Mouse (Mus musculus) layer of hippocampus, postnatal 10 days (tissue): ENCODE results near the gene Eddm3b. TPM values are rescaled to one million over a fixed set of nuclear protein-coding genes. Genes with fewer than 3 reads are reported as not detected.

Experiments used
- DNase-seq, 2 experiments: peaks; one replicate each; pipeline ENCODE4 v3.0.0; 2021; ENCODE audit warnings: low spot score in 2 of 2
- total RNA-seq, 2 experiments: library from RNA; stranded (reverse); gene quantifications; 2 replicates each; pipeline ENCODE4 v1.2.3; 2021

Gene Eddm3b
- total RNA-seq, 2 experiments from 2014 or later = not detected

GRCm38 (mm10) chr14:51094096-51094875, 19.9 kb upstream of the Eddm3b start:
- DNase-seq = peak in 1 of 2 experiments; percentile 37

DNA sequence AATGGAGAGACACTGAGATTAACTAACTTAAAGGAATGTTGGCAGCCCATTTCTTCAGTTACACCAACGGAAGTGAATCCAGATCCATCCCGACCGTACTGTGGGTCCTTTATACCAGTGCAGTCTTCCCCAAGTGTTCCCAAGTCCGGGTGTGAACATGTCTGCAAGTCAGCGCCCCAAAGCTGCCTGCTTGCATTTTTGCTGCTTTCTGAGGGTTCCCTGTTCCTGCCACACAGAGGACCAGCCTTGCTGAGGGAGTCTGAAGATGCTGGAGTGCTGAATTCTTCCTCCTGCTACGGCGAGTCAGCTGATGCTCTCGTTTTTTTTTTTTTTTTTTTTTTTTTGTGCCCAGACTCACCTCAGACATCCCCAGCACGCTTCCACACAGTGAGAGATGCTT, 19.3 kb upstream of the Eddm3b start:
- no peak for DNase-seq

GRCm38 (mm10) chr14:51095736-51096524, 18.3 kb upstream of the Eddm3b start:
- no peak for DNase-seq

GRCm38 (mm10) chr14:51098300-51098699, 15.9 kb upstream of the Eddm3b start:
- peak; percentile 85 to 87 for DNase-seq

DNA sequence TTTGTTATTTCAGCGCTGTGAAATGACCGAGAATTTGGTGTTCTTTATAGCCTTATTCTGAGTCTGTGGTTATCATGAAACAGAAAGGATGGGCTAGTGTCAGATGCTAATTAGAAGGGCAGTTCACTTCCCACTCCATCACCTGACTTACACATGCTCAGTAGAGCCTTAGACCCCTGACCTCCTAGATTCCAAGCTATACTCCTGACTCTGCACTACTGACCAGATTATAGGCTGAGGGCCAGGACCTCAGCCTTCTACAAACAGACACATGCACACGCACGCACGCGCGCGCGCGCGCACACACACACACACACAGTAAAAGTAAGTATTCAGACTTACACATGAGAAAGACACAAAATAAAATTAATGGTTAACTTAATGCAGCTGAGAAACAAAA, 15.3 kb upstream of the Eddm3b start:
- DNase-seq = no peak

- DNase-seq = no peak
Observed at GRCm38 (mm10) chr14:51101284-51101683, 12.9 kb upstream of the Eddm3b start.

GRCm38 (mm10) chr14:51103217-51103616, 11.0 kb upstream of the Eddm3b start:
- DNase-seq = peak; percentile 87 to 88

DNA sequence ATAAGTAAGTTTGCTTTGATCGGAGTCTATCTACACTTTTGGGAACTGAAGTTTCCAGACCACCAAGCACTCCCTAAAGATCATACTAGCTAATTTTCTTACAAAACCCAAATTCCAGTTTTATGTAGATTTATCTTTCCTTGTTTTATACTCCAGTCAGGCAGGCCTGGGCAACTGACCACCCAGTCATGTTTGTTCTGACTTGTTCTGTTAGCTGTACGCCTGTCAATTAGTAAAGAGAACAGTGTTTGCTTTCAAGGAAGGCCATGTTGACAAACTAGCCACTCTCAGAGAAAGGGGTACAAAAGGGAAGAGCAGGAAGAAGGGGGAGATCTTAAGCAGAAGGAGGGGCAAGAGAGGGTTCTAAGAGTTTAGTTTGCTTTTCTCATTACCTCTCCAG, 9.9 kb upstream of the Eddm3b start:
- DNase-seq = no peak

DNA sequence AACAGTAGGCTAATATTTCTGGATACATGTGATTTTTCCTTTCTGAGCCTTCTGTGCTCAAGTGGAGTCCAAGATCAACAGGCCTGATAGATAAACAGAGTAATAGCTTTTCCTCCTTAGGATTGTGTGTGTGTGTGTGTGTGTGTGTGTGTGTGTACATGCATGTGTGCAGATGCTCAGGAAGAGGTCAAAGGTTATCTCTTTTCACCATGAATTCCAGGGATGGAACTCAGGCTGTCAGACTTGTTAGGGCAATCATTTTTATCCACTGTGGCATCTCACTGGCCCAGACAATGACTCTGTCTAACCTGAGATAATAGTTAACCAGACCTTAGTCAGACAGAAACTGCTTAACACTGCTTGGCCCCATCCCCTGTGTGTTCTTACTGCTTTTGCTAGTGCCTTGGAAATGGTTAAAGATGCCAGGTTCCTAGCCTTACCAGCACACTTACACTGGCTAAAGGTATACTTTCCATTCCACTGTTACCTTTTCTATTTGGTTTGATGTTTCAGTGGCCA, 7.7 kb upstream of the Eddm3b start:
- DNase-seq = no peak

DNA sequence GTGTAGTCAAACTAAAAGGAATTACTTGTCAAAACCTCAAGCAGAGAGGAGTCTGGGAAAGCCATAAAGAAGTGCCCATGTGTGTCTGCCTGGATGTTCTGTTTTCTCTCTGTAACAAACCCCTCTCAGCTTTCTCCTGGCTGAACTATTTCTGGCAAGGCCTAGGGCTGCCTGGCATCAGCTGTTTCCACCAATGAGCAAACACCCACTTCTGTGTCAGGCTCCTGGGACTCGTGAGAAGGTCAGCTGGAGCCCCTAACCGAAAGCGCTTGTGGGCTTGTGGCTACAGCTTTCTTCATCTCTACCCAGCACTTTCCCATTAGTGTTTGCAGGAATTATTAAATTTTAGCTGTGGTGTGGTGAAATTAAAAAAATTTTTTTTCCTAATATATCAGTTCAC, 2.3 kb upstream of the Eddm3b start:
- no peak for DNase-seq

- no peak for DNase-seq
Observed at GRCm38 (mm10) chr14:51113476-51113875, 750 bp upstream of the Eddm3b start.

GRCm38 (mm10) chr14:51125684-51126083, 11.5 kb downstream of the Eddm3b start:
- DNase-seq = no peak

GRCm38 (mm10) chr14:51127648-51128258, 13.5 kb downstream of the Eddm3b start:
- DNase-seq = no peak

GRCm38 (mm10) chr14:51128775-51129623, 14.8 kb downstream of the Eddm3b start:
- no peak for DNase-seq

GRCm38 (mm10) chr14:51129624-51129975, 15.4 kb downstream of the Eddm3b start:
- DNase-seq = no peak

- DNase-seq = no peak
Observed at GRCm38 (mm10) chr14:51130315-51130940, 16.2 kb downstream of the Eddm3b start.

DNA sequence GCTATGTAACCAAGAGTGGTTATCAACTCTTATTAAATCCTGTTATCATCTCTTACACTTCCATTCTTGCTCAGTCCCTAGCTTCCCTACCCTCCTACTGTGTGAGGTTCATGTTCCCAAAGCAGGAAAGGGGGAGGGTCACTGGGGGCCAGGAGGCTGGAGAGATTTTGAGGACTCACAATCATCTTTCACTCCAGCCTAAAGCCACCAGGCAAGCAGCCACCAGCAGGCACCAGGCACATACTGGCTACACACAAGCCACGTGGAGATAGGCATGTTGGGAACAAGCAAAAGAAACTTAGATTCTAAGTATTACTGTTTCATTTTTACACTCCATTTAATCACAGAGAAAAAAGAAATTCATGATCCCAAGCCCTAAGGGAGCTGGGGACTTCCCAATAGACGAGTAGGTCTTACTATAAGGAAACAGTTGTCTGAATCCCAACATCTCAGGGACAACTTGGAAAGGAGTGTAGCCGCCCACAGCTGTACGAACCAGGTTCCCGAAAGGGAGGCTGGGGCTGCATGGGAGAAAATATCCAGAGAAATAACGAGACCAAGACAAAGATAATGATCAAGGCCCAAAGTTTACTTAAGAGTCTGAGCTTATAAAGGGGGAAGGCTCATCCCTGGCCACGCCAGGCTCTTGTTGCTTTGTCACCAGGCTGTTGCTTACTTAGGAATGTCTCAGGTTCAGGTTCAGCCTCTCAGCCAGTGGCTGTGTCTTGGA, 17.0 kb downstream of the Eddm3b start:
- DNase-seq = no peak

DNA sequence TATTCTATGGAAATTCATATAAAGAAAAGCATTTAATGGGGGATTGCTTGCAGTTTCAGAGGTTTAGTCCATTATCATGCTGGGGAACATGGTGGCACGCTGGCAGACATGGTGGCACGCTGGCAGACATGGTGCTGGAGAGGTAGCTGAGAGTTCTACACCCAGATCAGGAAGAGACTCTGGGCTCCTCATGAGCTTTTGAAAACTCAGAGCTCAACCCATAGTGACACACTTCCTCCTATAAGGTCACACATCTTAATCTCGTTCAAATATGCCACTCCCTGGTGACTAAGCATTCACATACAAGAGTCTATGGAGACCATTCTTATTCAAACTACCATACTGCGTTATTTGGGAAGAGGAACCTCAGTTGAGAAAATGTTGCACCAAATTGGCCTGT, 18.1 kb downstream of the Eddm3b start:
- no peak for DNase-seq

DNA sequence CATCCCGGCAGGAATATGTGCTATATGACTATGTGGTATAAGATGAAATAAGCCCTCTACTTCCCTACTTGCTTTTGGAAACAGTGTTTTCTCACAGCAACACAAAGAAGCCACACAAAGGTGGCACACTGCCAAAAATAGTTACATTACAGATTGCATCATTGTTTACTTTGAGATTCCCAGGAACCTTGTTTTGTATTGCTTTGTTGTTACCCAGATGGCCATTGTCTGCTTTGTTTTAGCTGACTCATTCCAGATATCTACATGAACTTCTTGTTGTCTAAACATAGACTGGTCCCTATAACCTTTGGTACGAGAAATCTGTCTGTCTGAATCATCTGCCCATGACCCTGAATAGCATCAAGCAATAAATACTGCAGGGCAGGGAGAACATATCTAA, 26.1 kb downstream of the Eddm3b start:
- no peak for DNase-seq

GRCm38 (mm10) chr14:51142119-51142518, 27.9 kb downstream of the Eddm3b start:
- no peak for DNase-seq
